Mouse (Mus musculus) midbrain, embryonic 13.5 days (tissue): ENCODE data around the gene Pdzd2. TPM values are rescaled to one million over a fixed set of nuclear protein-coding genes. Genes with fewer than 3 reads are reported as not detected.

Experiments
- microRNA-seq: library from miRNA; unstranded; fragments of <30 nt; microRNA quantifications from one replicate; pipeline ENCODE4, GENCODE M21; 2016
- polyA plus RNA-seq: library from polyadenylated mRNA; unstranded; fragments of >200 nt; fragmentation: Nextera tagmentation; extraction: Ambion mirVana; gene quantifications from 2 replicates; pipeline ENCODE4 v1.2.1, GENCODE M21; 2015

Gene Pdzd2
- polyA plus RNA-seq, 1 experiment from 2014 or later, result 9.7 TPM

Small RNA genes within 50 kb of the gene (microRNA-seq; reads per million reads assigned to microRNA genes)
- not detected for gene Gm24135
- gene Gm24302, result not detected

Other genes starting within 250 kb of the Pdzd2 start
- gene 6030458C11Rik, start 84.7 kb upstream of the Pdzd2 start, polyA plus RNA-seq, result 36.3 and 38.7 TPM in 2 replicates
- 54.1 and 57.7 TPM in 2 replicates for gene Drosha, start 84.9 kb upstream of the Pdzd2 start, polyA plus RNA-seq